Mouse (Mus musculus) hematopoietic stem cell, adult 5-6 weeks (primary cell): ENCODE results near the gene Csnk2a2. TPM values are rescaled to one million over a fixed set of nuclear protein-coding genes. Genes with fewer than 3 reads are reported as not detected.
A peak's percentile ranks its signal among the peaks of the same experiment; 100 is the strongest.

Experiments
- ATAC-seq, 2 experiments: fragments of 125-278 bp in 1 of 2; replicated peaks in 1 of 2; 2 replicates each; pipeline ENCODE4 v1.8.0; 2016 to 2017; ENCODE audit warnings: inconsistent platforms in 2 of 2, mild to moderate bottlenecking in 2 of 2, moderate number of reproducible peaks in 2 of 2, low read depth in 1 of 2, moderate TSS enrichment in 1 of 2; ENCODE audit not compliant: low FRiP score in 2 of 2, poor library complexity in 2 of 2, severe bottlenecking in 2 of 2, insufficient read depth in 1 of 2, low TSS enrichment in 1 of 2
- total RNA-seq: library from RNA; stranded (forward); fragments of 172-1452, 232-1000 nt; gene quantifications from 2 replicates; pipeline ENCODE4 v1.2.3, GENCODE M21; 2017

The Csnk2a2 gene
- total RNA-seq, 1 experiment from 2014 or later: 23.3 TPM

DNA sequence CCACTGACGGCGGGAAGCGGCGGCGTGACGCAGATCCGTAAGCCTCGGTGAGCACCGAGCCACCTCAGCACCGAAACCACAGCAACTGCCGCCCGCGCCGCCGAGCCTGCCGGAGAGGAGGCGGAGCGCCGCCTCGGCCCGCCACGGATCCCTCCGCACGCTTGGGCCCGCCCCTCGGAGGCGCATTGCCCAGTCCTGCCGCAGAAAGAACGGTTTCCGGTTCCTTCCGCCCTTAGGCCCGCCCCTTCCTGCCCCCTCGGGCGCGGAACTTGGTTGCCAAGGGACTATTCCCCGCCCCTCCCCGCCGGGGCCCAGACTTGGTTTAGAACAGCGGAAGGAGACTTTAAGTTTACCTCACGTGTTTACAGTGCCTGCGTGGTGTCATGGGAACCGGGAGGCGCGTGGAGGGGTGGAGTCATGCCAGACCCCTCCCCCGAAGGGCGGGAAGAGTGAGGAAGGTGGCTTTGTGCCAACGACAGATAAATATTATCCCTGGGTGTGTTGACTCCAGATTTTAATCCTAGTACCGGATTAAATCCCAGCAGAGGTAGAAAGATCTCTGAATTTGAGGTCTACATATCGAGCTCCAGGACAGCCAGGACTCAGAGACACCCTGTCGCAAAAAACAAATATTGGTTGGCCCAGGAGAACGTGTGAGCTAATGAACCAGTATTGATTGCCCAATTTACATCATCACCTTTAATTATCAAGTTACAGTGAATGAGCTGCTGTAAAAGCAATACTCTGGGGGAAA, 55.0 kb downstream of the Csnk2a2 start, which contains the start of gene Cfap20:
TSS of gene Cfap20 (minus strand) at position 184 of the 754 bp plus-strand sequence.
- peak; percentile 96 to 97 for ATAC-seq

DNA sequence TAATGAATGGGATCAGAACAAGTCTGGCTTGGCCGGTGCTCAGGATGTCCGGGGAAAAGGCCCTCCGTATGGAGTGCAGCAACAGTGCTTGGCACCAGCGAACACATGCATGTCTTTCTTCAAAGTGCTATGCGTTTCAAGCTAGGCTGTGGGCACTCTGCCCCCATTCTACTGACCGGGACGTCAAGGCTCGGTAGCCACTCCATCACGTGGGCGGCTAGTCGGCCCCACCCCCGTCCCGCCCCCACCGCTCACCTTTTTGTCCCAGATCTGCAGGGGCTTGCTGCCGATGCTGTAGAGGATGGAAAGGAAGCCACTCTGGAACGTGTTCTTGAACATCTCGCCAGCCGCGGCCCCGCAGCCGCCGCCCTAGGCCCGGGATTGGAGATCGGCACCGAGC, 55.6 kb downstream of the Csnk2a2 start:
- peak in 1 of 2 experiments; percentile 4; a peak in 1 of 4 replicates for ATAC-seq

- no peak for ATAC-seq
Measured at GRCm38 (mm10) chr8:95433124-95433523, 56.7 kb downstream of the Csnk2a2 start.

GRCm38 (mm10) chr8:95432471-95432870, 57.4 kb downstream of the Csnk2a2 start:
- no peak for ATAC-seq

DNA sequence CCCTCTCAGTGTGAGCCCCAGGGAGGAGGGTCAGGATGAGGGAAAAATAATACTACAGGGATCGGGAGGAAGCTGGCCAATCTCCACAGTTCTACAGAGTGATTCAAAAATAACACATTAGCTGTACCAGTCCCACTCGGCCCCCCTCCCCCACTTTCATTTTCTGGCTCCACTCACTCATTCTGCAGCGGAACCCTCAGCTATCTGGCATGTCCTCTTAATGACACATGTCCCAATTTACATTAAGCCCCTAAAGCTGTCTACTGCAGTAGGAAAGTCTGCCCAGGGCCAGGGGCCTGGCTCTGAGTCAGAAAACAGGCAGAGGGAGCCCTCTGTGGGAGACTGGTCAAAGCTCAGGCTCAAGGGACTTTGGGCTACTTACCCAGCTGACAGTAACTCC, 59.9 kb downstream of the Csnk2a2 start:
- ATAC-seq: no peak

GRCm38 (mm10) chr8:95427594-95428535, 62.0 kb downstream of the Csnk2a2 start:
- ATAC-seq: peak; percentile 74 to 86

DNA sequence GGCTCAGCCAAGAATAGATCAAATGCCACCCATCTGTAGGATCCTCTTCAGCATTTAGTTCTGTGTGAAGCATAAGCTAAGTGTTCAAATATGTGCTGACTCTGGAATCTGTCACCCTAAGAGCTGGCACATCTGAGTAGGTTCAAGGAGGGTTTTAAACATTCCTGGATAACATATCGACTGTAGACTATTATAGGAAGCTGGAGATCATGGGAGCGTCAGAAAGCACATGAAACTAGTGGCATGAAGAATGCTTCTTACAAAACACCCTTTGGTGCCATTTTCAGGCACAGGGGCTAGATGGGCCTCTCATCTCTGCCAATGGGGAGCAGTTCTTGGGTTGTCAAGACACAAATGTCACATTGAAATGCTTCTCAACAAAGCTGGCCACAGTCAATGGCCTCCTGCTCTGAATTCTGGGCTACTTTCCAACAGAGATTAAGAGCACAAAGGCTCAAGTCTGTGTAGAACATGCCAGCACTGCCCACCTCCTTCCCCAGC, 63.0 kb downstream of the Csnk2a2 start:
- ATAC-seq: no peak

- ATAC-seq: no peak
Measured at GRCm38 (mm10) chr8:95424682-95425081, 65.2 kb downstream of the Csnk2a2 start.

DNA sequence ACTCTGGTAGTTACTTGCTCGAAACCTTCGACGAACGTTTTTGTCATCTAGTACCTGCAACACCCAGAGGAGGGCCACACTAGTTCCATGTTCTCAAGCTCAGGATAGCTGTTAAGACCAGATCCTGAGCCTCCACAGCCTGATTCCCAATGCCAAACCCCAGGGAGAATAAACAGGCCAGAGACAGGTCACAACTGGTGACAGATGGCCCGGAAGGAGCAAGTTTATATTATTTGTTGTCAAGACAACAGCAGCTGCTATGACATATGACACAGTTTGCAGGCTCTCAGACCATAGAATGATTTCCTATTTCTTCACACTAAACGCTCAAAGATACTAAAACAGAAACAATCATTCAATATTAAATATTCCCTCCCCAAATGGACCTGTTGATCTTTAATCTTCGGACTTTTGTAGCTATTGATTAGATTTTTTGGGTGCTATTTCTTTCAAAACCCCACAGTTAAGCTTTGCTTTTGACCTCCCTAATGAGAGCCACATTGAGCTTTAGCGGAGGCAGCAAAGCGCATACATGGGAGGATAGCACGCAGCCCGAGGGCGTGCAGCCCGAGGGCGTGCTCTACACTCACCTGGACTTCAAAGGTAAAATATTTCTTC, 67.5 kb downstream of the Csnk2a2 start:
- ATAC-seq: no peak

GRCm38 (mm10) chr8:95411309-95411972, 78.4 kb downstream of the Csnk2a2 start:
- ATAC-seq: peak; percentile 37 to 66; a peak in 2 of 4 replicates

DNA sequence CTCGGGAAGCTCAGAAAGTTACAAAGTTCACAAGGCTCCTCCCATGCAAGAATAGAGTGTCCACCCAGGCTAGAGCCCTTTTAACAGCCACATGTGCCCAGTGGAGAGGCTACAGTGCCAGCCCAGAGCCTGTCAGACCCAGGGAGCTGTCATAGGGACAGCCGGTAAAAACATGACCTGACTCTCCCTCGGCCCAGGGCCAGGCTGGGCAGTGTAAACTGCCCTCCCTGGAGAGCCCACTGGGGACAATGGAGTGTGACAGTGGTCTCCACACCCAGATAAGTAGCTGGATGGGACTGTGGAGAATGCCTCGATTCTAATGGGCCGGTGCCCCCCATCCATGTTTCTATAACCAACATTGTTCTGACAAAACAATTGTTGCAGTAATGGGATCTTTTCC, 80.3 kb downstream of the Csnk2a2 start:
- no peak for ATAC-seq

- no peak for ATAC-seq
Measured at GRCm38 (mm10) chr8:95401091-95401490, 88.7 kb downstream of the Csnk2a2 start.

- no peak for ATAC-seq
Measured at GRCm38 (mm10) chr8:95399131-95399530, 90.7 kb downstream of the Csnk2a2 start.

GRCm38 (mm10) chr8:95397201-95397600, 92.6 kb downstream of the Csnk2a2 start:
- ATAC-seq: no peak

DNA sequence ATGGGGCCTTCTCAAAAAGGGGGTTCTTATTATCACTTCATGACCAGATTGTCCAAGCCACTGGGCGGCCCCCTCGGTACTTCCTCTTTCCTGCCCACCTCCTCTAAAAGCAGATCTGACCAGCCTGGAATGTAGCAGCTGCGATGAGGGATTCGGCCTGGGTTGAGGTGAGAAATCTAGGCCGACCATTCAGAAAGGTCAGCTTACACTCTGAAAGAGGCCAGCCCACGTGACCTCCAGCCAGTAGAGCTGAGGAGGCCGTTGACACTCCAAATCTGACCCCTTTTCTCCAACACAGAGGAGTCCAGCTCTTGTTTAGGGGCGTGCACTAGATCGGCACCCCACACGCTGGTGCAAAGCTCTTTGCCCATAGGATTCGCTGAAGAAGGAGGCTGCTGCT, 93.1 kb downstream of the Csnk2a2 start:
- ATAC-seq: no peak
